Mouse (Mus musculus) thymus, adult 18-20 months (tissue): ENCODE results near the gene Clca3b.
"Not testable (repeated sequence)": the region's sequence is repeated elsewhere in the genome, so short reads cannot be mapped to it uniquely, and the experiment has no call there.

Experiments
- DNase-seq, 2 experiments: peaks; one replicate each; pipeline ENCODE4 v3.0.0; 2022; ENCODE audit warnings: mixed read lengths in 2 of 2

Clca3b gene

GRCm38 (mm10) chr3:144849014-144849556 lies at the start of gene Clca3b:
Gene Clca3b, minus strand, starts transcription at chr3:144849357.
- not testable (repeated sequence) for DNase-seq

- DNase-seq: no peak
Observed at GRCm38 (mm10) chr3:144897042-144897678, 48.0 kb upstream of the Clca3b start.

GRCm38 (mm10) chr3:144890246-144890758 lies 41.1 kb upstream of the Clca3b start:
- DNase-seq: no peak

- DNase-seq: no peak
Observed at GRCm38 (mm10) chr3:144886957-144887356, 37.8 kb upstream of the Clca3b start.

GRCm38 (mm10) chr3:144872012-144872411 lies 22.9 kb upstream of the Clca3b start:
- DNase-seq: not testable (repeated sequence)

- DNase-seq: no peak
Observed at GRCm38 (mm10) chr3:144849584-144849983, 427 bp upstream of the Clca3b start.

GRCm38 (mm10) chr3:144827257-144827656 lies 21.9 kb downstream of the Clca3b start:
- no peak for DNase-seq

GRCm38 (mm10) chr3:144825151-144825550 lies 24.0 kb downstream of the Clca3b start:
- DNase-seq: peak; percentile 14 to 16

- DNase-seq: no peak
Observed at GRCm38 (mm10) chr3:144823331-144823730, 25.8 kb downstream of the Clca3b start.

- DNase-seq: no peak
Observed at GRCm38 (mm10) chr3:144820632-144821031, 28.5 kb downstream of the Clca3b start.

- DNase-seq: not testable (repeated sequence)
Observed at GRCm38 (mm10) chr3:144819219-144819618, 29.9 kb downstream of the Clca3b start, which contains the start of gene Clca3a2. Gene Clca3a2, minus strand, starts transcription at chr3:144819494.

- DNase-seq: not testable (repeated sequence)
Observed at GRCm38 (mm10) chr3:144813336-144813735, 35.8 kb downstream of the Clca3b start.

- no peak for DNase-seq
Observed at GRCm38 (mm10) chr3:144811821-144812220, 37.3 kb downstream of the Clca3b start.

- not testable (repeated sequence) for DNase-seq
Observed at GRCm38 (mm10) chr3:144808153-144808925, 40.8 kb downstream of the Clca3b start.

GRCm38 (mm10) chr3:144806626-144807025 lies 42.5 kb downstream of the Clca3b start:
- DNase-seq: not testable (repeated sequence)

GRCm38 (mm10) chr3:144801861-144802260 lies 47.3 kb downstream of the Clca3b start:
- peak in 1 of 2 experiments; percentile 2 for DNase-seq

GRCm38 (mm10) chr3:144785181-144786148 lies 63.7 kb downstream of the Clca3b start:
- no peak for DNase-seq
